In genomic region chr7:84153821-84154220, GRCm38 (mm10) we compare ENCODE assay signal across 23 mouse cellular contexts. TPM values are rescaled to one million over a fixed set of nuclear protein-coding genes. Genes with fewer than 3 reads are reported as not detected.
DNase-seq lines count a peak whose midpoint lies in the region; ATAC-seq and TF ChIP-seq lines count a peak whose summit lies in the region.
"Had no signal": no experiment of that assay in that cellular context is flagged by ENCODE, and none has a peak within 500 bp of the region (broad histone marks: within the 10 kb centered on the region; RNA-seq: fewer than 3 reads in every experiment).

No protein-coding gene starts in this region.

- DNase-seq in heart, adult 11 months: peak; percentile 68
- no peak for DNase-seq in heart, postnatal 4 days
- DNase-seq in liver, adult 2 months (ENCODE audit: extremely low read depth, low read depth, low spot score): peak; percentile 98
- DNase-seq in NIH3T3 (ENCODE audit: low read depth): peak; percentile 20
- no peak for DNase-seq in layer of hippocampus, postnatal 10 days (ENCODE audit: low spot score in 2 of 2)
- DNase-seq: adrenal gland, adult 8-10 months; adrenal gland, postnatal 14 days; adrenal gland, postnatal 36 days; B cell, adult 2 months; cerebellum, adult 11-12 months; cerebellum, adult 2 months; cerebellum, adult 9-10 months; cerebellum, postnatal 10 days; cerebellum, postnatal 25 days; forebrain, postnatal 0 days had no signal

- H3K4me3 ChIP-seq in liver, adult 2 months (ENCODE audit: insufficient read depth, low read depth, low read length): no peak overlapping the region; the same call in 1 of the 2 replicates
- no peak overlapping the region for H3K4me3 ChIP-seq in liver, embryonic 12.5 days
- H3K4me3 ChIP-seq: embryonic facial prominence, embryonic 10.5 days; embryonic facial prominence, embryonic 12.5 days; forebrain, embryonic 13.5 days; forebrain, embryonic 15.5 days had no signal

- no peaks in the 10 kb centered on the region for H3K27me3 ChIP-seq in liver, adult 2 months (ENCODE audit: control insufficient read depth, insufficient read depth, low read length)
- no peaks in the 10 kb centered on the region for H3K27me3 ChIP-seq in liver, embryonic 12.5 days (replicated peaks)
- H3K27me3 ChIP-seq: CH12.LX; embryonic facial prominence, embryonic 12.5 days; forebrain, embryonic 13.5 days; forebrain, embryonic 15.5 days had no signal

- TF ChIP-seq POLR2A in liver, adult 2 months (IDR thresholded peaks at IDR 0.05; ENCODE audit: extremely low read depth, insufficient read depth, low read length): no peak

- 33% methylated on average over 4 of the region's 4 CpGs for WGBS in liver, adult 2 months
- WGBS in liver, embryonic 12.5 days (ENCODE audit: insufficient replicate concordance): 72% methylated on average over 4 of the region's 4 CpGs

- H3K36me3 ChIP-seq in liver, adult 2 months (ENCODE audit: control insufficient read depth, insufficient read depth, low read length): peaks cover 13% of the 10 kb centered on the region
- H3K36me3 ChIP-seq in liver, embryonic 12.5 days: peaks cover 2% of the 10 kb centered on the region
- H3K36me3 ChIP-seq: embryonic facial prominence, embryonic 12.5 days; forebrain, embryonic 15.5 days had no signal

- no peak overlapping the region for H3K4me2 ChIP-seq in liver, embryonic 12.5 days
- H3K4me2 ChIP-seq: embryonic facial prominence, embryonic 12.5 days; forebrain, embryonic 13.5 days; forebrain, embryonic 15.5 days had no signal

- no peaks in the 10 kb centered on the region for H3K9me3 ChIP-seq in liver, embryonic 12.5 days (replicated peaks)
- H3K9me3 ChIP-seq: embryonic facial prominence, embryonic 10.5 days; embryonic facial prominence, embryonic 12.5 days; forebrain, embryonic 13.5 days; forebrain, embryonic 15.5 days; G1E had no signal

- H3K79me2 ChIP-seq in liver, adult 2 months (ENCODE audit: control insufficient read depth, insufficient read depth, low read length): peaks cover 24% of the 10 kb centered on the region

- peak overlapping the region; percentile 94 for H3K27ac ChIP-seq in liver, adult 2 months (replicated peaks; ENCODE audit: insufficient read depth, low read depth, low read length)
- no peak overlapping the region for H3K27ac ChIP-seq in liver, embryonic 12.5 days
- H3K27ac ChIP-seq: embryonic facial prominence, embryonic 10.5 days; embryonic facial prominence, embryonic 12.5 days; forebrain, embryonic 13.5 days; forebrain, embryonic 15.5 days had no signal

- peak overlapping the region; percentile 64 for H3K9ac ChIP-seq in liver, adult 2 months (ENCODE audit: low read depth, low read length)
- H3K9ac ChIP-seq in liver, embryonic 12.5 days: no peak overlapping the region
- H3K9ac ChIP-seq: embryonic facial prominence, embryonic 12.5 days; forebrain, embryonic 13.5 days; forebrain, embryonic 15.5 days; forebrain, postnatal 0 days had no signal

- ATAC-seq in liver, embryonic 12.5 days: no peak
- ATAC-seq: CD4-positive, CD25-positive, alpha-beta regulatory T cell, adult 4 months; forebrain, embryonic 13.5 days; forebrain, embryonic 15.5 days; forebrain, postnatal 0 days had no signal

- TF ChIP-seq CTCF in liver, adult 2 months (IDR thresholded peaks at IDR 0.05; ENCODE audit: low read depth, low read length): no peak

- H3K4me1 ChIP-seq in liver, adult 2 months (ENCODE audit: control insufficient read depth, insufficient read depth, low read length): peaks cover 11% of the 10 kb centered on the region
- H3K4me1 ChIP-seq in liver, embryonic 12.5 days: peaks cover 36% of the 10 kb centered on the region

RNA-seq across cellular contexts. Expression of gene Abhd17c, which starts 2.1 kb away (rescaled TPM):
- 10 to 100 TPM; 58.0 to 58.6 TPM for total RNA-seq in heart, postnatal 4 days (2021)
- total RNA-seq in liver, adult 2 months (2014; rRNA removed): 32.4 and 49.3 TPM in 2 replicates
- 102 and 104 TPM in 2 replicates for polyA plus RNA-seq in liver, adult 2 months (2012; rRNA removed)
- polyA plus RNA-seq in liver, embryonic 12.5 days (2016; fragmentation: Nextera tagmentation; extraction: Ambion mirVana): 44.9 and 45.4 TPM in 2 replicates
- total RNA-seq in layer of hippocampus, postnatal 10 days (2021): 10 to 100 TPM; 76.7 to 78.2 TPM

Comparison
In these comparisons a context has a peak if more than half of its experiments do, and no peak if none do; other contexts are left out.
1. DNase-seq: peak in heart, adult 11 months (single experiment), liver, adult 2 months (single experiment) and NIH3T3 (single experiment); none in heart, postnatal 4 days (single experiment) and layer of hippocampus, postnatal 10 days (0 of 2).